15 mouse cellular contexts compared by ENCODE assay signal in genomic region chr10:67094922-67095321, GRCm38 (mm10). TPM values are rescaled to one million over a fixed set of nuclear protein-coding genes. Genes with fewer than 3 reads are reported as not detected.
A peak's percentile ranks its signal among the peaks of the same experiment; 100 is the strongest.
DNase-seq lines count a peak whose midpoint lies in the region; ATAC-seq lines count a peak whose summit lies in the region.
"Had no signal": no experiment of that assay in that cellular context is flagged by ENCODE, and none has a peak within 500 bp of the region (broad histone marks: within the 10 kb centered on the region; RNA-seq: fewer than 3 reads in every experiment).

No protein-coding gene starts in this region.

- peaks cover 31% of the 10 kb centered on the region for H3K4me1 ChIP-seq in hindbrain, embryonic 12.5 days
- H3K4me1 ChIP-seq in hindbrain, embryonic 10.5 days (replicated peaks): peaks cover 40% of the 10 kb centered on the region
- H3K4me1 ChIP-seq in hindbrain, embryonic 16.5 days (ENCODE audit: control insufficient read depth, insufficient read depth, low read depth, low read length): peaks cover 24% of the 10 kb centered on the region
- H3K4me1 ChIP-seq in neural tube, embryonic 14.5 days (ENCODE audit: control insufficient read depth, insufficient read depth, low read length): peaks cover 22% of the 10 kb centered on the region

- WGBS in hindbrain, embryonic 12.5 days: 86% methylated on average over 7 of the region's 7 CpGs
- 93% methylated on average over 7 of the region's 7 CpGs for WGBS in hindbrain, embryonic 10.5 days
- 81% methylated on average over 7 of the region's 7 CpGs for WGBS in hindbrain, embryonic 16.5 days
- 79% methylated on average over 7 of the region's 7 CpGs for WGBS in neural tube, embryonic 14.5 days

- no peak overlapping the region for H3K9ac ChIP-seq in hindbrain, embryonic 12.5 days
- H3K9ac ChIP-seq in hindbrain, embryonic 16.5 days (ENCODE audit: low read depth, low read length): no peak overlapping the region
- no peak overlapping the region for H3K9ac ChIP-seq in neural tube, embryonic 14.5 days (replicated peaks; ENCODE audit: low read depth, low read length)

- H3K4me2 ChIP-seq in hindbrain, embryonic 12.5 days (replicated peaks): peak overlapping the region; percentile 78
- H3K4me2 ChIP-seq in hindbrain, embryonic 16.5 days (ENCODE audit: low read length): peak overlapping the region; percentile 85
- peak overlapping the region; percentile 79 for H3K4me2 ChIP-seq in neural tube, embryonic 14.5 days (ENCODE audit: low read depth, low read length)

- no peak overlapping the region for H3K4me3 ChIP-seq in hindbrain, embryonic 12.5 days
- no peak overlapping the region for H3K4me3 ChIP-seq in hindbrain, embryonic 10.5 days
- H3K4me3 ChIP-seq in hindbrain, embryonic 16.5 days (ENCODE audit: low read length): no peak overlapping the region
- H3K4me3 ChIP-seq in neural tube, embryonic 14.5 days (ENCODE audit: low read depth, low read length): peak overlapping the region; percentile 87; the same call in 1 of the 2 replicates

- no peak overlapping the region for H3K27ac ChIP-seq in hindbrain, embryonic 12.5 days
- no peak overlapping the region for H3K27ac ChIP-seq in hindbrain, embryonic 10.5 days
- H3K27ac ChIP-seq in hindbrain, embryonic 16.5 days (ENCODE audit: low read depth, low read length): no peak overlapping the region
- no peak overlapping the region for H3K27ac ChIP-seq in neural tube, embryonic 14.5 days (ENCODE audit: low read depth, low read length)
- H3K27ac ChIP-seq: liver, embryonic 13.5 days had no signal

- no peaks in the 10 kb centered on the region for H3K9me3 ChIP-seq in hindbrain, embryonic 12.5 days (replicated peaks)
- H3K9me3 ChIP-seq in hindbrain, embryonic 10.5 days: no peaks in the 10 kb centered on the region
- no peaks in the 10 kb centered on the region for H3K9me3 ChIP-seq in hindbrain, embryonic 16.5 days (ENCODE audit: control insufficient read depth, low read length)
- H3K9me3 ChIP-seq in neural tube, embryonic 14.5 days (ENCODE audit: control insufficient read depth, low read length): no peaks in the 10 kb centered on the region
- H3K9me3 ChIP-seq: liver, embryonic 13.5 days had no signal

- H3K27me3 ChIP-seq in hindbrain, embryonic 12.5 days: no peaks in the 10 kb centered on the region
- no peaks in the 10 kb centered on the region for H3K27me3 ChIP-seq in hindbrain, embryonic 10.5 days (ENCODE audit: insufficient read depth, poor library complexity, severe bottlenecking)
- H3K27me3 ChIP-seq in hindbrain, embryonic 16.5 days (replicated peaks; ENCODE audit: control insufficient read depth, insufficient read depth, low read length): no peaks in the 10 kb centered on the region
- no peaks in the 10 kb centered on the region for H3K27me3 ChIP-seq in neural tube, embryonic 14.5 days (ENCODE audit: control insufficient read depth, insufficient read depth, low read length)
- H3K27me3 ChIP-seq: liver, embryonic 13.5 days had no signal

- no peak for ATAC-seq in hindbrain, embryonic 12.5 days (ENCODE audit: low FRiP score)
- peak; percentile 33; the same call in 1 of the 2 replicates for ATAC-seq in common myeloid progenitor, adult 5-6 weeks (replicated peaks; ENCODE audit: low read depth, poor library complexity, severe bottlenecking)
- ATAC-seq in hindbrain, embryonic 16.5 days: no peak
- no peak for ATAC-seq in neural tube, embryonic 14.5 days (ENCODE audit: low read depth)
- ATAC-seq in inflammation-experienced regulatory T-cells, adult 6 months: no peak

- no peak for DNase-seq in hindbrain, embryonic 10.5 days (ENCODE audit: low spot score)
- no peak for DNase-seq in layer of hippocampus, postnatal 10 days (ENCODE audit: low spot score in 2 of 2)
- DNase-seq: adrenal gland, postnatal 14 days; gastrocnemius, postnatal 14 days; heart, postnatal 14 days; kidney, postnatal 10 days; liver, embryonic 13.5 days; lung, postnatal 4 days; right cerebral cortex, adult 18-20 months; thymus, postnatal 36 days had no signal

- H3K36me3 ChIP-seq in hindbrain, embryonic 12.5 days: 0 out of 2 replicates have a peak, but pooled peaks cover 3% of the 10 kb centered on the region
- H3K36me3 ChIP-seq in hindbrain, embryonic 10.5 days: peaks cover 20% of the 10 kb centered on the region
- H3K36me3 ChIP-seq in hindbrain, embryonic 16.5 days (ENCODE audit: control insufficient read depth, insufficient read depth, low read length): no peaks in the 10 kb centered on the region
- no peaks in the 10 kb centered on the region for H3K36me3 ChIP-seq in neural tube, embryonic 14.5 days (ENCODE audit: control insufficient read depth, insufficient read depth, low read length)
- H3K36me3 ChIP-seq: liver, embryonic 13.5 days had no signal

RNA-seq across cellular contexts. Expression of gene Jmjd1c, which starts 1.0 kb away (rescaled TPM):
- polyA plus RNA-seq in hindbrain, embryonic 12.5 days (2016; fragmentation: Nextera tagmentation; extraction: Ambion mirVana): 60.1 and 65.1 TPM in 2 replicates
- 32.7 and 36.7 TPM in 2 replicates for polyA plus RNA-seq in hindbrain, embryonic 10.5 days (2016; fragmentation: Nextera tagmentation; extraction: Ambion mirVana)
- 134 and 162 TPM in 2 replicates for total RNA-seq in common myeloid progenitor, adult 5-6 weeks (2017)
- 33.4 and 35.5 TPM in 2 replicates for polyA plus RNA-seq in hindbrain, embryonic 16.5 days (2015; fragmentation: Nextera tagmentation; extraction: Ambion mirVana)
- 62.3 and 67.0 TPM in 2 replicates for polyA plus RNA-seq in neural tube, embryonic 14.5 days (2014; fragmentation: Nextera tagmentation; extraction: Ambion mirVana)
- 10 to 100 TPM; 34.3 to 58.3 (median 45.7) TPM for polyA plus RNA-seq in inflammation-experienced regulatory T-cells, adult 6 months (2017; shearing (Covaris generic))
- 100 to 1,000 TPM in 1 of 2 experiments, 10 to 100 TPM in 1; 99.4 to 116 TPM for total RNA-seq in layer of hippocampus, postnatal 10 days (2021)

RNA-seq across cellular contexts. Expression of gene Reep3, which starts 1.8 kb away (rescaled TPM):
- 53.3 and 54.0 TPM in 2 replicates for polyA plus RNA-seq in hindbrain, embryonic 12.5 days (2016; fragmentation: Nextera tagmentation; extraction: Ambion mirVana)
- polyA plus RNA-seq in hindbrain, embryonic 10.5 days (2016; fragmentation: Nextera tagmentation; extraction: Ambion mirVana): 34.7 and 35.1 TPM in 2 replicates
- total RNA-seq in common myeloid progenitor, adult 5-6 weeks (2017): 8.5 and 12.5 TPM in 2 replicates
- 32.7 and 36.2 TPM in 2 replicates for polyA plus RNA-seq in hindbrain, embryonic 16.5 days (2015; fragmentation: Nextera tagmentation; extraction: Ambion mirVana)
- 37.7 and 48.7 TPM in 2 replicates for polyA plus RNA-seq in neural tube, embryonic 14.5 days (2014; fragmentation: Nextera tagmentation; extraction: Ambion mirVana)
- polyA plus RNA-seq in inflammation-experienced regulatory T-cells, adult 6 months (2017; shearing (Covaris generic)): 10 to 100 TPM; 16.5 to 25.6 (median 19.6) TPM
- total RNA-seq in layer of hippocampus, postnatal 10 days (2021): 10 to 100 TPM; 31.6 to 33.9 TPM
